Mouse (Mus musculus) urinary bladder, postnatal 36 days (tissue): Measurements from ENCODE around the gene Hal.

Source experiments
- DNase-seq, 2 experiments: peaks; one replicate each; pipeline ENCODE4 v3.0.0; 2022; ENCODE audit warnings: low spot score in 2 of 2, mixed read lengths in 1 of 2

Gene Hal

GRCm38 (mm10) chr10:93564518-93565090 lies 76.0 kb downstream of the Hal start:
- no peak for DNase-seq

GRCm38 (mm10) chr10:93567066-93567465 lies 78.5 kb downstream of the Hal start:
- no peak for DNase-seq

- no peak for DNase-seq
Observed at GRCm38 (mm10) chr10:93567841-93568566, 79.4 kb downstream of the Hal start.

- no peak for DNase-seq
Observed at GRCm38 (mm10) chr10:93568671-93569070, 80.1 kb downstream of the Hal start.
